Mouse (Mus musculus): ENCODE measurements at regions not wholly inside any gene's neighbourhood (a gene's known extent, or its start where the extent isn't known, plus 50 kb on each side); places are given as distances from the start of the nearest gene placed in this dataset.

DNA sequence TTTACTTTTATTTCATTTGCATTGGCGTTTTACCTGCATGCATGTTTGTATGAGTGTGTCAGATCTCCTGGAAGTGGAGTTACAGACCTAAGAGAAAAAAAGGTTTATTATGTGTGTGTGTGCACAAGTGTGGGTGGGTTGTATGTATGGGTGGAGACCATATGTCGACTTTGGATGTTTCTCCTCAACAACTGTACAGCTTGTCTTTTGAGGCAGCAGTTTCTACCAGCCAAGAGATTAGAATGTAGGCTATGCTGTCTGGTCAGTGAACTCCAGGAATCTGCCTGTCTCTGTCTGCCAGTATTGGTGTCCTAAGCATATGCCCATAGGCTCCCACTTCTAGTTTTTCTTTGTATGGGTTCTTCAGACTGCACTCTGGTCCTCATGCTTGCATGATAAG, 192.3 kb upstream of the Slc30a5 start:
- in situ Hi-C loops (cut with MboI, MseI): no loop called here

DNA sequence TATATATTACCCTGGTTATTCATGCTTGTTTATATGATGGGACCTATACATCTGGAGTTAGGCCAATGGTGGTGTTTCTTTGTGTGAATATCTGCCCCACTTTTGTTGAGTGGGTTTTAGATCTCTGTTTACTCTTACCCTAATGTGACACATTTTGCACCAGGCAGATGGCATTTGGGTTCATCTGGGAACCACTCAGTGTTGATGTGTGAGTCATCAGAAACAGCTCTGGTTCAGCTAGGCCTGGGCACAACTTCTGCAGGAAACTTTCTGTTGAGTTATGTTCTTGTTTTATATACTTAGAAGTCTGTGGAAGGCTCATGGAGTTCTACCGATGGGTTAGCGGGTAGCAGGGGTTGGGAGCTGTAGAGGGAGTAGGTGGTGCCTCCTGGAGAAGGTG, 191.7 kb upstream of the Slc30a5 start:
- in situ Hi-C loops (cut with MboI, MseI): no loop called here

DNA sequence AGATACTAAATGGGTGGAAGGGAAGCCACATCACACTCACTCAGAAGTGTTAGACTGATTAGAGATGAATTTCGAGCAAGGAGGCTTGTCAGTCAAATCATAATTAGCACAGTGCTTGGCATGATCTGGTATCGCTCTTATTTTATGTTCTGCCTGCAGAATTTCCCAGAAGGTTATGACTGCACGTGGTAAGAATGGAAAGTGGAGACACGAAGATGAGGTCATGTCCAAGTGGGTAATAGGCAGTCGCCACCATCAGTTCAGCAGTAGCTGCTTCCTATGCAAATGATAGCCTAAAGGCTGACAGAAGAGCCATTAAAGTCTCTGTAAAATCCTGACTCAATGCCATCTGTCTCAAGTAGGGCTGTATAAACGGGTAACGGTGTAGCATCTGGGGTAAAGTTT, 186.0 kb upstream of the Slc30a5 start:
- in situ Hi-C loops (cut with MboI, MseI): no loop called here

DNA sequence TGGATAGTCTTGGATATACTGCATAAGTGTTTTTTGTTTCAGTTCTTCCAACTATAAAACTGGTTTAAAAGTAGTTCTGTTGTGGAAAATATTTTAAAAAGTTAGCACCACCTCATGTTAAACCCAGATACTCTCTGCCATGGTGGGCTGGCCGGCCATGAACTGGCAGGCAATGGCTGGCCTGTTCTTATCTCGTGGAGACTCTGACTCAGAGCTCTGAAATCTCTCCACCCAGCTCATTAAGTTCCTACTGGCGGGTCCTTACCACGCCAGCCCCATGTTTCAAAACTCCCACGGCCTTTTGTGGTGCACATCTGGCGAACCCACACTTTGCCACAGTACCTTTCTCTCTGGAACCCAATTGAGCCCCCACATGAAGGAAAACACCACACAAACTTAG, 183.8 kb upstream of the Slc30a5 start:
- in situ Hi-C loops (cut with MboI, MseI): no loop called here

DNA sequence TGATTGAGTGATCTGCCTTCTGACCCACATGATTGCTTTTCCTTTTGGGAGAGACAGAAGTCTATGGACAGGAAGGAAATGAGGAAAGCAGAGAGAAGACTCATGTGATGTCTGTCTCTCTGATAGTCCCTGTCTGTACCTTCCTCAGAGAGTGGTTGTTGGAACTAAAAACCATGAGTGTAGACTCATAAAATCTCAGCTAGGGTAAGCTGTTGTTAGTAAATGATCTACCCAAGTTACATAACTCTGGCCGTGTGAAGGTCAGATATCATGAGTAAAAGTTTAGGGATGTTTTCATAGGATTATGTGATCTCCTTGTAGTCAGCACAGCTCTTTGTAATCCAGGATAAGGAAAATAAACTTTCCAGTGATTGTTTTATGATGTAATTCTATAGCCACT, 183.0 kb upstream of the Slc30a5 start:
- in situ Hi-C loops (cut with MboI, MseI): no loop called here

DNA sequence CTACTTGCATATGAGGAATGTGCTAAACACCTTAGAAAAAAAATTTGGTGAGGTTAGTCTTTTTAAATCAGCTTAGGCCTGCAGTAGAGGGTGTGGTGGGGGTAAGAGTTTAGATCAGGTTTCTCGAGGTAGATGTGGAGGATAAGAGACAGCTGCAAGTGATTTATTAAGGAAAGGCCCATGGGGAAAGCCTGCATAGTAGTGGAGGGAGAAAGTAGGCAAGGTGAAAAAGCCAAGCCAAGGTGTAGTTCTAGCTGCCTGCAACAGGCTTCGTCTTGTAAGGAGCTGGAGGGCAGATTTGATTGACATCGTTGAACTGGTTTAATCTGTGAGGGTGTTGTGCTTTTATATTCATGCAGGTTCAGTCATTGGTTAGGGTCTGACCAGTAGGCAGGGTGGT, 182.2 kb upstream of the Slc30a5 start:
- in situ Hi-C loops (cut with MboI, MseI): no loop called here

DNA sequence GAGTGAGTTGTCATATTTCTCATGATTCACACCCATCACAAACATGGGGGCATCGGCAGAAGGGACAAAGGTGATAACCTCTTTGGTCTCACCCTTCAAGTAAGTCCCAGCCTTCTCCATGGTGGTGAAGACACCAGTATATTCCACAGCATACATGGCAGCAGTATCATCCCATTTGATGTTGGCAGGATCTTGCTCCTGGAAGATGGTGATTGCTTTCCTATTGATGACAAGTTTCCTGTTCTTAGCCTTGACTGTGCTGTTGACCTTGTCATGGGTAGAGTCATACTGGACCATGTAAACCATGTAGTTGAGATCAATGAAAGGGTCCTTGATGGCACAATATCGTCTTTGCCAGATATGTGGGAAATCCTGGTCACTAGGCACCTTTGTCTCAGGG, 180.4 kb upstream of the Slc30a5 start:
- in situ Hi-C loops (cut with MboI, MseI): no loop called here

DNA sequence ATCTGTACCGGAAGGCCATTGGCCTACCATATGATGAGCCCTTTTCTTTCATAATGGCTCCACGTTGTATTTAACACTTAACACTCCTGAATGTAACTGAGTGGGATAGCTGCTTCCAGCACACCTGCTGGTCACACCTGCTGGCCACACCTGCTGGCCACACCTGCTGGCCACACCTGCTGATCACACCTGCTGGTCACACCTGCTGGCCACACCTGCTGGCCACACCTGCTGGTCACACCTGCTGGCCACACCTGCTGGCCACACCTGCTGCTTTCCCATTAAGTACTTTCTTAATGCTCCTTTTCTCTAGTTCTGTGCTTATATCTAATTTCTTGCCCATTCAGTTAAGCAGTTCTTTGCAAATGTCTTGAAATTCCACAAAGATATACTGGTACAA, 157.4 kb upstream of the Slc30a5 start:
- in situ Hi-C loops (cut with MboI, MseI): no loop called here

DNA sequence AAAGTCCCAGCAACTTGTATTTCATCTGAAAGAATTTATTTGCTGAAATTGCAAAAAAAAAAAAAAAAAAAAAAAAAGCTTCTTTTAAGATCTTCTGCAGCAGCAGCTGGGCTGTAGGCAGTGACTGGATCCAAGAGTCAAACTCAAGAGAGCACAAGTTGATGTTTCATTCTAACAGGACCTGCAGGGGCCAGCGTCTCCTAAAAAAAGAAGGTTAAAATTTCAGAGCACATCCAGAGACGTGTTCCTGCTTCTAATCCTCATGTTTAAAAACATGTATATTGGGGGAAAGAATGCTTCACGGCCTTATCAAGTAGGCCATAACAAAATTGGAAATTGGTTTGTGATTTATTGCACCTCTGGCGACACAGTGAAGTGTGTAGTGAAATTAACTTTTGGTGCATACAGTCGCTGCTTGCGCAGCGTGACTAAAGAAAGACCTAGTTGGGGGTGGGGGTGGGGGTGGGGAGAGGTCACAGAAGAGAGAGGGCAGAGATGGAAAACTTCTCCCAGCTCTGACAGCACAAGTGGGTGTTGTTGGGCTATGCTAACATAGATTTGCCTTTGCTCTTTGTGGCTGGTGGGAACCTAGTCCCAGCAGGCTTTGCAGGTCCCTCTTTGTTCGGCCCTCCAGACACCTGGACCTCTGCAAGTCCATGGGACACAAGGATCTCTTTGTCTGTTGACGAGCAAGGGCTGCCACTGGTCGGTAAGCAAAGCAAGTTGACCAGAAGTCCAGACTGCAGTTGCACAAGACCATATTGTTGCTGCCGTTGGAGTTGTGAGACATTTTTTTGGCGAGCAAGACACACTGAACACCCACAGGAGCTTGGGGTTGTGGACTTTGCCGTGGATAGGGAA, 155.7 kb upstream of the Slc30a5 start:
- in situ Hi-C loops (cut with MboI, MseI): no loop called here

DNA sequence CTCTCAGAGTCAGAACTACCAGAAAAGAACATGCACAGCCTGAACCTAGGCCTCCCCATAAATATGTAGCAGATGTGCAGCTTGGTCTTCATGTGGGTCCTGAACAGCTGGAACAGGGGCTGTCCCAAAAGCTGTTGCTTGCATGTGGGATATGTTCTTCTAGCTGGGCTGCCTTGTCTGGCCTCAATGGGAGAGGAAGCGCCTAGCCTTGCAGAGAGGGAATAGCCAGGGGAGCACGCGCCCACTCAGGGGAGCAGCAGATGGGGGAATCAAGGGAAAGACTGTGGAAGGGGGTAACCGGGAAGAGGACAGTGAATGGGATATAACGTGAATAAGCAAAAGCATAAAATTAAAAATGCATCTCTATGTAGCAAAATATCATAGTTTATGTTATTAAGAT, 154.9 kb upstream of the Slc30a5 start:
- in situ Hi-C loops (cut with MboI, MseI): no loop called here

DNA sequence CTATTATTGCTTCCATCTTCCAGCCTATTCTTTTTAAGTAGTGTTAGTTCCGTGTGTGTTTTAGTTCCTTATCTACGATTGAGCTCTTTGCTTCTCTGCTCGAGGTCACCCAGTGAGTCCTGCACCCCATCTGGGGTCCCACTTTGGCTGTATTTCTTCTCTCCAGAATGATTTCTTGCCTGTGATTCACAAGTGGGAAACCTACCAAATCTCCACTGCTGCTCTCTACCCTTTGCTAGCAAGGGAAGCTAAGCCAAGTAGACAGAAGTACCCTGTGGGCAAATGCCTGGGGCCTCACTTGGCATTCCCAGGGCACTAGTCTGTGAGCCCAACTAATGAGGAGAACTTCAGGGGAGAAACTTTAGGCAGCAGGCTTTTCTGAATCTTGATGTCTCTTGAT, 142.5 kb upstream of the Slc30a5 start:
- in situ Hi-C loops (cut with MboI, MseI): no loop called here

DNA sequence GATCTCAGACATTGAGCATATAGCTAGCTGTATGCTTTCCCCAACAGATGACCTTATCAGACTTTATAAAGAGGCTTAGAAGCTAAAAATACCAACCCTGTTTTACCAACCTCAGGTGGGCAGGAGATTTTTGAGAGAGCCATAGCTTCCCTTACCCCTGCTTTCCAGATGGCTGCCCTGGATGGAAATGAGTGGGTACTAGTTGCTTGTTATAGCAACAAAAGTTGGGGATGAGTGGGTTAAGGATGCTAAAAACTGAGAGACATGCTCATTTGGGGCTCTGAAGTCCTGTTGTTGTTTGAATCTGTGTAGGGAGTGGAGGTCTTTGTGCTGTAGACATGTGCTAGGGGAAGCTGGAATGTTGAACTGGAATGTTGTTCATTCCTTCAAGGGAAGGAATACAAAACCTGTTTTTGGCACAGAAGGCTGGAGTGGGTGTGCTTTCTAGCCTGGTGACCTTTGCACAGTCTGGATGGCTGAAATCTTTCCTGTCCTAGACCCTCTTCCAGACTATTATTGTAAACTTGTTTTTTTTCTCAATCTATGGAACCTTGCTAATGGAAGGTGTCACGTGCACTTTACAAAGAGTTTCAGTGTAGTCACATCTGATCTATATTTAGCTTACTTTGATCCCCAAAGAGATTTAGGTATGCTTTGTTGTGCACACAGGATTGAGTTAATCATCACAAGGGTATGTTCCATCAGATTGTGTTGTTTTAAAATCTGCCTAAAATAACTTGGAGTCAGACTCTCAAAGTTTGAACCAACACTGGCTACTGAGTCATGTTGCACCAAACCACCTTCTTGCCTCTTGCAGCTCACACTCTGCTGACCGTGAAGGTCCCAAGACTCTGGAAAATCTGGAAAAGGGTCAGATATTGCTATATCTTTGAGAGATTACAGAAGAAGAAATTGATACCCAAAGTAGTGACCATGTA, 138.1 kb upstream of the Slc30a5 start:
- in situ Hi-C loops (cut with MboI, MseI): no loop called here

DNA sequence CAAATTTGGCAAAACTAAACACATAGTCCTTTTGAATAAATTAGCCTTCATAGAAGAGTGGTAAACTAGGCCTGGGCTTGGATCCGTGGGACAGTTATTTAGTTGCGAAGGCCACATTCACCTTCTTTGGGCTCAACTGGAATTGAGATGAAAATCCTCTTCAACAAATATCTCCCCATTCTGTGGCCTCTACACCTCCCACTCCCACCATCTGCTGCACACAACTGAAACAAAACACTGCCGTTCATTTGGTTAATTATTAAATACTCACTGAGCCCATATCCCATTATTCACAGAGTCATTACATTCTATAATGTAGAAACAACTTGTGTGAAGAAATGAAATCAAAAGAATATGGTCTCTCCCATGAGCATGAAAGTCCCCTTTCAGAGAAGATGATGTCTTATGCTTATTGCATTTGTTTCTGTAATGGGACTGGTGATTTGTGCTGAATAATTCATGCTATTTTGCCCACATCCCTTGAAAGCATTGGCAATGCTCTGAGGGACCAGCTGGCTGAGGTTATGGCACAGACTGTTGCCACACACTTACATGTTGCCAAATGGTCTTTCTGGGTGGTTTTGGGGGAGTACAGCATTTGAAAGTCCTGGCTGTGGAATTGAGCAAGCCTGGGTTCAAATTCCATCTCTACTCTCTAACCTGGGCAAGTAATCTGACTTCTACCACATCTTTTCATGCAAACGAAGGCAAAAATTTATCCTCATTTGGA, 129.7 kb upstream of the Slc30a5 start:
- in situ Hi-C loops (cut with MboI, MseI): no loop called here

DNA sequence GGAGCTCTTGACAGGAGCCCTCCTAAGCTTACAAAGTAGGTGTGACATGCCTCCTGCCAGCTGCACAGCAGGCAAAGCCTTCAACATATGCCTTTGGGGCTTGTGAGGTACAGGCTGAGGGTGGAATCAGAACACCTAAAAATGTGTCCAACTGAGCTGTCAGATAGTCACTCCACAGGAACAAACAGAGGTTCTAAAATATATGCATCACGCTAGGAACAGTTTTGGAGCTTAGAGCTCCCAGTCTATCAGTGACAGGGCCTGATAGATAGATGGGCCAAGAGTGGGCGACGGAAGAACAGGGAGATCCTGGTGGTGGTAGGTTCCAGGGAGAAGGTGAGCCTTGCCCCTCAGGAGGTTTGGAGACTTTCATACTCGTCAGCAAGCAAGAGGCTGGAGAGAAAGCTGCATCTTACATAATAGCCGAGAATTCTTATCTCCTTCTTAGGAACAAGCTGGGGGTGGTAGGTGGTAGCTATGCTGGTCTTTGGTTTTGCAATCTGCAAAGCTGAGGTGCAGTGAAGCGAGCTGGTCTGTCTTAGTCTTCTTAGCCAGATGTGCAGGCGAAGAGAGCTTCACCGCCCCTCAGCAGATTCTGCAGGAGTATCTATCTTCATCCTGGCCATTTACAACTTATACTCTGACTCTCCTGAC, 121.5 kb upstream of the Slc30a5 start:
- in situ Hi-C loops (cut with MboI, MseI): loop anchor here (10.0 kb wide), 1 partner anchor 280 kb away; no protein-coding TSS in a partner anchor

DNA sequence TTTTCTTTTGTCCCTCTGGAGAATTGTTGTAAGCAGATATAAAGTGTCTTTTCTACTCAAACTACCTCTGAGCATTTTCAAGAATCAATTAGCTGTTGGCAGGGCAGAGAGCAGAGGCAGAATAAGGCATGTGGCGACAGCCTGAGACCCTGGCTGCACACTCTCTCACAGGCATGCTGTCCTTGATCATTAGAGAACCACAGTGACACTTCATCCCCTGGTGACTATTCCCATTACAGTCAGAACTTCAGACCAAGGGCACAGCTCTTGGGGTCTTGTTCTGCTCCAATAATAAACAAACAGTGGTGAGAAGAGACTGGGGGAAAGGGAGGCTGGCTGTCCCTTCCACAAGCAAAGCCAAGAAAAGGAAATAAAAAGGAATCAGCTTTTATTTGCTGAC, 120.9 kb upstream of the Slc30a5 start:
- in situ Hi-C loops (cut with MboI, MseI): loop anchor here (10.0 kb wide), 1 partner anchor 281 kb away; no protein-coding TSS in a partner anchor

DNA sequence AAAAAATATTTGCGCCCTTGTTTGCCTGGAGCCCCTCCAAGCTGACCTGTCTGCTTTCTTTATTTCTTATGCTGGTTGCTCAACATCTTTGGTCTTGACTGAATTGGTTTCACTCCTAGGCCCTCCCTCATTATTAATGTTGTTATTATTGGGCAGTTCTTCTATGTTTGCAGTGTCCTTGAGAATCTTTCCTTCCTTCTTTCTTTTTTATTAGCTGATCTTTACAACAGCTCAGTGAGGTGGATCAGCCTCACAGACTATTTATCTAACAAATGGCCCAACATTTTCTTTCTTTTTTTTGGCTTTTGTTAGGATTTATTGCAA, 117.9 kb upstream of the Slc30a5 start:
- in situ Hi-C loops (cut with MboI, MseI): loop anchor here (10.0 kb wide), 1 partner anchor 284 kb away; no protein-coding TSS in a partner anchor

DNA sequence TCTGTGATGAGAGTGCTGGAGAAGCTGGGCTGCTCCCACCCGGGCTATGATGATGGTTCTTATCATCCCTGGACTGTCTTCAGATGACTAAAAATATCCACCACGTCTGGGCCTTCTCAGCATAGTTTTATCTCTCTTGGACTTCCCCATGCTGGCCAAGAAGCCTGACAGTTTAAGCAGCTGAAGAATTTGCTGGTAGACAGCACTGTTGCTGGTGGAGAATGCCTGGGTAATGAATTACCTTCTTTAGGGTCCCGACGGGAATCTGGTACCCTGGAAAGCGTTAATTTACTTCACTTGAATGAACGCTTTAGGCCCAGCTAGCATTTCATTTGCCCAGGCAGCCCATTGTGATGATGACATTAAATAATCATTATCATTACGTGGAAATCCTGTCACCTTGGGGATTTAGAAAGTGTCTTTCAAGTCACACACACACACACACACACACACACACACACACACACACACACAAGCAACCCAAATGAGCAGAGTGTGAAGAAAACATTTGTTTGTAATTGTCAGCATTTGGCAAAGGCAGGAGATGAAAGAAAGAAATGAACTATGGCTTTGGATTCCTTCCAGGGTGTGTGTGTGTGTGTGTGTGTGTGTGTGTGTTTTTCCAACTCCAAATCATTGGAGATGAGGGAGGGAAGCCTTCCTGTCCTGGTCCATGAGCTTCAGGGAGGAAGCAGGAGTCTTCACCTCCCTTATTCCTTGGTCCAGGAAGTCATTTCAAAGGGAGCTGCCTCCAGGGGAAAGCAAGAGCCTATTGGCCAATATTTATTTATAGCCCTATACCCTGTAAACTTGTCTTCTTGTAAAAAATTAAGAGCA, 117.3 kb upstream of the Slc30a5 start:
- in situ Hi-C loops (cut with MboI, MseI): loop anchor here (10.0 kb wide), 1 partner anchor 284 kb away; no protein-coding TSS in a partner anchor

DNA sequence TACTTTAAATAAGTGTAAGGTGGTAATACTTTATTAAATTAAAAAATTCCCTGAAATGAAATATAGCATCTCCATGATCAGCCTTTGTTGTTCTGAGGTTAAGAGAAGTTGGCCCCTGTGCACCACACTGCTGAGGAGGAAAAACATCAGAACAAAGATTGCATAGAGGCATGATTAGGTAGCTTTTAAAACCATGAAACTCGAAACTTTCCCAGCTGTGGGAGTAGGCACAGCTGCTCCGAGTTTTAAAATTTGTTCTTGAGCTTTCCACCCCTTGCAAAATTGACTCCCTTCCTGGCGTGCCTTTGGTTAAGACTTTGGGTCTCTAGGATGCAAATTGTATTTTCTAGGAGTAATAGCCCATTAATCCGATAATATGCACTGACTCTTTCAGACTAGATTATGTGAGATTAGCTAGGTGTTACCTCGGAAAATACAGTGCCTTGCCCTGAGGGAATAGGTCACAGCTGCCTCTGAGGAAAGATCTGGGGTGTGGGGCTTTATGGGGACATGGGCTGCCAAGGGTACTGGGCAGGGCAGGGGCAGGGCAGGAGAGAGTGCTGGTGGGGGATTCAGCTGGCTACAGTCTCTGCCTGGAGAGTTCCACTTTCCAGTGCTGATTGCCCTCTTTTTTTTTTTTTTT, 110.1 kb upstream of the Slc30a5 start:
- in situ Hi-C loops (cut with MboI, MseI): no loop called here

DNA sequence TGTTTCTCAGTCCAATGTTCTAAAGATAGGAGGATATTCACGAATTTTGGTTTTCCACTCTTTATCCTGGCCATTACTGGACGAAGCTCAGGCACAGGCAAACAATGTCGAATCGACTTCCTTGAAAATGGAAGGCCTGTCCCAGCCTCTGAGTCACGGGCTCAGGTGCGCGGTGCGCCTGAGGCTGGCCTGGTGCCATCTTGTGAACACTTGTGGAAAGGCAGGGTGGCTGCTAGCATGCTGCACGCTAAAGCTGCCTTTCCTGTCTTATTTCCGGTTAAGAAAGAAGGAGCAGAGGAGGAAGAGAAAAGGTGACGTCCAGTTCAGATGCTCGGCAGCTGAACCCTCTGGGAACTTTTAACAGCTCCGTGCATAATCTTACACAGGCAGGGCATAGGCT, 107.6 kb upstream of the Slc30a5 start:
- in situ Hi-C loops (cut with MboI, MseI): no loop called here

DNA sequence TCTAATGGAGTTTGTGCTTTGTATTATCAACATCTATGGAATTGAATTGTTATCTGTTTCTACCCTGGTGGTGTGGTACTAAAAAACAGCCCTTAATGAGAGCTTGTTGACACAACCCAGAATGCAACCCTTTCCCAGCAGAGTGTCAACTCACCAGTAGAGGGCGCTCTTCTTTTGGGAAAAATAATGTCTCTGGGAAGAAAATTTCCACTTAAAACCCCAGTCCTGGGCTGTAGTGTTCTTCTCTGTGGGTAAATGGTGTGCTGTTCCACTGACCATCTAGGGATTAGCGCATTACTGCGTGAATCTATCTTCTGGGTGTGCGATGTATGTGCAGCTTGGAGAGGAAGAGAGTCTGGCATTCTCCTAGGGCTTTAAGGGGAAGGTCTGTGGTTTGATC, 106.5 kb upstream of the Slc30a5 start:
- in situ Hi-C loops (cut with MboI, MseI): no loop called here
